Mouse (Mus musculus) G1E (cell line): ENCODE measurements at regions not wholly inside any gene's neighbourhood (a gene's known extent, or its start where the extent isn't known, plus 50 kb on each side); places are given as distances from the start of the nearest gene placed in this dataset.

ENCODE experiments used
- ATAC-seq: 2 replicates; pipeline ENCODE4 v1.8.0; 2016; ENCODE audit warnings: mild to moderate bottlenecking; ENCODE audit not compliant: insufficient number of reproducible peaks, poor library complexity, low FRiP score, severe bottlenecking; ENCODE audit errors: extremely low read depth
- DNase-seq: peaks from one replicate; pipeline ENCODE4 v3.0.0; 2012; ENCODE audit warnings: low spot score
- H3K27me3 ChIP-seq: 2 replicates; pipeline ENCODE4 v1.6.1; 2012; ENCODE audit warnings: mild to moderate bottlenecking, low read length, inconsistent platforms; ENCODE audit not compliant: insufficient read depth
- H3K36me3 ChIP-seq: replicated peaks from 2 replicates; pipeline ENCODE3; 2012; ENCODE audit warnings: mild to moderate bottlenecking, inconsistent platforms
- H3K4me1 ChIP-seq: 2 replicates; pipeline ENCODE4 v1.6.1; 2012; ENCODE audit warnings: low read depth, low read length, inconsistent platforms, mixed read lengths; ENCODE audit not compliant: insufficient read depth
- H3K4me3 ChIP-seq: 2 replicates; pipeline ENCODE4 v1.5.1; 2012; ENCODE audit warnings: low read depth, mild to moderate bottlenecking, inconsistent platforms, low read length, moderate library complexity, mixed read lengths
- H3K9me3 ChIP-seq: replicated peaks from 2 replicates; pipeline ENCODE4 v1.6.1; 2012; ENCODE audit warnings: inconsistent platforms
- CTCF ChIP-seq: IDR thresholded peaks from 2 replicates; pipeline ENCODE4 v1.5.1; 2012; ENCODE audit warnings: low read depth, low read length, inconsistent platforms, mixed read lengths
- GATA1 ChIP-seq: IDR thresholded peaks from 2 replicates; pipeline ENCODE4 v1.6.1; 2012; ENCODE audit warnings: borderline replicate concordance, low read length, inconsistent platforms, mixed read lengths
- GATA2 ChIP-seq: IDR thresholded peaks from 2 replicates; pipeline ENCODE4 v1.6.1; 2012; ENCODE audit warnings: low read depth, low read length, inconsistent platforms, borderline replicate concordance
- POLR2AphosphoS5 ChIP-seq: IDR thresholded peaks from 2 replicates; pipeline ENCODE4 v1.6.1; 2012; ENCODE audit warnings: low read depth, low read length, inconsistent platforms; ENCODE audit not compliant: insufficient replicate concordance
- TAL1 ChIP-seq: conservative IDR thresholded peaks from 2 replicates; pipeline ENCODE4 v1.6.1; 2012; ENCODE audit warnings: low read depth, low read length, inconsistent platforms, mixed read lengths

GRCm38 (mm10) chr7:136137341-136137740 lies 421.2 kb upstream of the Mki67 start:
- ATAC-seq: no peak
- Histone ChIP-seq H3K4me1 (no peaks in the 10 kb centered on the region), H3K36me3 (no peaks in the 10 kb centered on the region), H3K4me3 (no peak overlapping the region), H3K27me3 (no peaks in the 10 kb centered on the region), H3K9me3 (peaks cover 72% of the 10 kb centered on the region)
- TF ChIP-seq GATA1: no peak
- TF ChIP-seq GATA2: no peak
- no peak for TF ChIP-seq TAL1
- TF ChIP-seq CTCF: no peak
- TF ChIP-seq POLR2AphosphoS5: no peak
- DNase-seq: no peak

GRCm38 (mm10) chr7:136137831-136138602 lies 421.9 kb upstream of the Mki67 start:
- TF ChIP-seq POLR2AphosphoS5 (no peak), GATA1 (no peak), TAL1 (no peak), CTCF (no peak), GATA2 (no peak)
- no peak for DNase-seq
- H3K4me1 ChIP-seq: no peaks in the 10 kb centered on the region
- no peaks in the 10 kb centered on the region for H3K27me3 ChIP-seq
- no peak for ATAC-seq
- H3K4me3 ChIP-seq: no peak overlapping the region
- peaks cover 70% of the 10 kb centered on the region for H3K9me3 ChIP-seq
- no peaks in the 10 kb centered on the region for H3K36me3 ChIP-seq

GRCm38 (mm10) chr7:136142832-136143231 lies 426.7 kb upstream of the Mki67 start:
- ATAC-seq: no peak

GRCm38 (mm10) chr7:136150196-136150595 lies 434.0 kb upstream of the Mki67 start:
- H3K27me3 ChIP-seq: no peaks in the 10 kb centered on the region
- H3K9me3 ChIP-seq: peaks cover 71% of the 10 kb centered on the region
- ATAC-seq (no peak), DNase-seq (no peak)
- TF ChIP-seq POLR2AphosphoS5 (no peak), TAL1 (no peak), GATA2 (no peak), CTCF (no peak), GATA1 (no peak)
- H3K4me3 ChIP-seq: no peak overlapping the region
- no peaks in the 10 kb centered on the region for H3K36me3 ChIP-seq
- no peaks in the 10 kb centered on the region for H3K4me1 ChIP-seq

More at GRCm38 (mm10) chr7:136142832-136143231, 426.7 kb upstream of the Mki67 start:
- DNase-seq: no peak
- Histone ChIP-seq H3K4me3 (no peak overlapping the region), H3K9me3 (peaks cover 59% of the 10 kb centered on the region), H3K36me3 (no peaks in the 10 kb centered on the region), H3K27me3 (no peaks in the 10 kb centered on the region), H3K4me1 (no peaks in the 10 kb centered on the region)
- no peak for TF ChIP-seq GATA2
- TF ChIP-seq TAL1: no peak

- ATAC-seq: no peak
- TF ChIP-seq POLR2AphosphoS5 (no peak), CTCF (no peak), GATA2 (no peak), GATA1 (no peak)
- H3K4me1 ChIP-seq: no peaks in the 10 kb centered on the region
These were observed 435.3 kb upstream of the Mki67 start for GRCm38 (mm10) chr7:136151301-136151930.

GRCm38 (mm10) chr7:136152470-136152869 lies 436.3 kb upstream of the Mki67 start:
- TF ChIP-seq TAL1 (no peak), GATA2 (no peak), CTCF (no peak), POLR2AphosphoS5 (no peak), GATA1 (no peak)
- no peak overlapping the region for H3K4me3 ChIP-seq
- H3K36me3 ChIP-seq: no peaks in the 10 kb centered on the region
- peaks cover 63% of the 10 kb centered on the region for H3K9me3 ChIP-seq
- DNase-seq (no peak), ATAC-seq (no peak)
- no peaks in the 10 kb centered on the region for H3K27me3 ChIP-seq
- no peaks in the 10 kb centered on the region for H3K4me1 ChIP-seq

More at GRCm38 (mm10) chr7:136151301-136151930, 435.3 kb upstream of the Mki67 start:
- Histone ChIP-seq H3K36me3 (no peaks in the 10 kb centered on the region), H3K27me3 (no peaks in the 10 kb centered on the region), H3K9me3 (peaks cover 69% of the 10 kb centered on the region), H3K4me3 (no peak overlapping the region)
- DNase-seq: no peak
